Mouse (Mus musculus) G1E (cell line): ENCODE results near the gene Il31. TPM values are rescaled to one million over a fixed set of nuclear protein-coding genes. Genes with fewer than 3 reads are reported as not detected.

Source experiments
- ATAC-seq: 2 replicates; pipeline ENCODE4 v1.8.0; 2016; ENCODE audit warnings: mild to moderate bottlenecking; ENCODE audit not compliant: insufficient number of reproducible peaks, poor library complexity, low FRiP score, severe bottlenecking; ENCODE audit errors: extremely low read depth
- DNase-seq: peaks from one replicate; pipeline ENCODE4 v3.0.0; 2012; ENCODE audit warnings: low spot score
- H3K27me3 ChIP-seq: 2 replicates; pipeline ENCODE4 v1.6.1; 2012; ENCODE audit warnings: mild to moderate bottlenecking, low read length, inconsistent platforms; ENCODE audit not compliant: insufficient read depth
- H3K36me3 ChIP-seq: replicated peaks from 2 replicates; pipeline ENCODE3; 2012; ENCODE audit warnings: mild to moderate bottlenecking, inconsistent platforms
- H3K4me1 ChIP-seq: 2 replicates; pipeline ENCODE4 v1.6.1; 2012; ENCODE audit warnings: low read depth, low read length, inconsistent platforms, mixed read lengths; ENCODE audit not compliant: insufficient read depth
- H3K4me3 ChIP-seq: 2 replicates; pipeline ENCODE4 v1.5.1; 2012; ENCODE audit warnings: low read depth, mild to moderate bottlenecking, inconsistent platforms, low read length, moderate library complexity, mixed read lengths
- H3K9me3 ChIP-seq: replicated peaks from 2 replicates; pipeline ENCODE4 v1.6.1; 2012; ENCODE audit warnings: inconsistent platforms
- CTCF ChIP-seq: IDR thresholded peaks from 2 replicates; pipeline ENCODE4 v1.5.1; 2012; ENCODE audit warnings: low read depth, low read length, inconsistent platforms, mixed read lengths
- GATA1 ChIP-seq: IDR thresholded peaks from 2 replicates; pipeline ENCODE4 v1.6.1; 2012; ENCODE audit warnings: borderline replicate concordance, low read length, inconsistent platforms, mixed read lengths
- GATA2 ChIP-seq: IDR thresholded peaks from 2 replicates; pipeline ENCODE4 v1.6.1; 2012; ENCODE audit warnings: low read depth, low read length, inconsistent platforms, borderline replicate concordance
- POLR2AphosphoS5 ChIP-seq: IDR thresholded peaks from 2 replicates; pipeline ENCODE4 v1.6.1; 2012; ENCODE audit warnings: low read depth, low read length, inconsistent platforms; ENCODE audit not compliant: insufficient replicate concordance
- TAL1 ChIP-seq: conservative IDR thresholded peaks from 2 replicates; pipeline ENCODE4 v1.6.1; 2012; ENCODE audit warnings: low read depth, low read length, inconsistent platforms, mixed read lengths
- polyA plus RNA-seq: library from polyadenylated mRNA; stranded (reverse); fragments of >175 nt; gene quantifications from 2 replicates; pipeline ENCODE4 v1.2.3, GENCODE M21; 2012
- total RNA-seq, 2 experiments: library from RNA; stranded (forward) in 1 of 2; stranded (reverse) in 1 of 2; fragments of 200-1000 nt in 1 of 2; fragments of >200 nt in 1 of 2; fragmentation: Nextera tagmentation in 1 of 2; gene quantifications; 2 replicates each; pipeline ENCODE4 v1.2.3; 2014 to 2017

The Il31 gene
- total and polyA plus RNA-seq, 3 experiments = not detected

DNA sequence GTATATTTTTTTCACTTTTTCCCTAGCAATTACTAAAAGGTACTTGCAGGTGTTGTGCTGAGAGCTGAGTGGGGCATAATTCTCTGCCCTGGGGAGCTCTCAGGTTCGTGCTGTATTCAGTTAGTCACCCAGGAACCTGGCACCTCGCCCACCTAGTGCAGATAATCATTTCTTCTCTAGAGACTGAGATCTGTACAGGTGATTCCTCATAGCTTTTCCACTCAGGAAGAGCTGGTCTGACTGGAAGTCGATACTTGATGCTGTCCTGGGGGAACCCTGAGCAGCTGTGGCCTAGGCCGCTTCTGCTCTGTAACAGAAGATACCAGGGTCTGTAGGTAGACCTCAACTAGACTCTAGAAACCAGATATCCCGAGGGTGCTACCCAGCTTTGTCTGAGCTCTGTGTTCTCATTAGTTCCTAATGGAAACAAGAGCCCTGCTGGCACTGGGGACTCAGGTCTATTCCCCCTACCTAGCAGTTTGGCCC lies 44.4 kb downstream of the Il31 start:
- peaks cover 93% of the 10 kb centered on the region for H3K36me3 ChIP-seq
- TF ChIP-seq GATA2 (no peak), POLR2AphosphoS5 (no peak), CTCF (no peak), TAL1 (no peak), GATA1 (no peak)
- no peak for ATAC-seq
- no peaks in the 10 kb centered on the region for H3K27me3 ChIP-seq
- H3K4me1 ChIP-seq = no peaks in the 10 kb centered on the region
- H3K9me3 ChIP-seq = no peaks in the 10 kb centered on the region
- H3K4me3 ChIP-seq = no peak overlapping the region
- no peak for DNase-seq

DNA sequence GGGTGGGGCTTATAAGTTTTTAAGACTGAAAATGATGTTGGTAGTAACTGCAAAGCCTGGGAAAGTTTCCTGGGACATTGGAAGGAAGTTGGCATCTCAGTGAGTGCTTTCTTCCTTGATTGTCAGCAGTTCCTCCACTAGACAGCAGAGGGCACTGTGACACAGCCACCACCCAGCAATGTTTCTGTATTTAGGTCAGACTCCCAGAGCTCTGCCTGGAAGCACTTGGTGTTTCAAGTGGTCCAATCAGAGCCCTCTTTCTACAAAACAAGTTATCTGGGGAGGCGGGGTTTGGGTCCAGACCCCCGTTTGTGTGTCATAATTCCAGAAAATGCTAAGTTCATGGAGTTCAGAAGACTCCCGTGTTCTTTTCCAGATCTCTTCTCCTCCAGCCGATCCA lies 45.2 kb downstream of the Il31 start:
- H3K4me3 ChIP-seq = no peak overlapping the region
- H3K36me3 ChIP-seq = peaks cover 91% of the 10 kb centered on the region
- H3K4me1 ChIP-seq = no peaks in the 10 kb centered on the region
- no peaks in the 10 kb centered on the region for H3K27me3 ChIP-seq
- ATAC-seq (no peak), DNase-seq (peak; percentile 52)
- TF ChIP-seq CTCF = peak; percentile 85
- no peak for TF ChIP-seq GATA2
- no peaks in the 10 kb centered on the region for H3K9me3 ChIP-seq

DNA sequence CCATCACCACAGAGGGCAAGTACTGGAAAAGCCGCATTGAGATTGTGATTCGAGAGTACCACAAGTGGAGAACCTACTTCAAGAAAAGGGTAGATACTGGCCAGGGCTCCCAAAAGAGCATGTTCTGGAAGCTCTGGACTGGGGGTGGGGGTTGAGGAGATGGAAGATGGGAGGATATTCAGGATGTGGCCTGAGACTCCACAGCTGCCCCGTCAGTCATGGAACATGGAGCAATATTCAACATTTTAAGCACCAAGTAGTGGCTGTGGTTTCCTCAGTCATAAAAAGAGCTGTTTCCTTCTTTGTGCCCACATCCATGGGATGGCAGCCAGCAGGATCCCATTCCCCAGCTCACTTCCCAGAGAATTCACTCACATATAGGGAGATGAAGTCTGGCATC lies 47.0 kb downstream of the Il31 start:
- TF ChIP-seq GATA2 (no peak), POLR2AphosphoS5 (no peak), CTCF (no peak), TAL1 (no peak), GATA1 (no peak)
- ATAC-seq (no peak), DNase-seq (no peak)
- H3K27me3 ChIP-seq = no peaks in the 10 kb centered on the region
- H3K9me3 ChIP-seq = no peaks in the 10 kb centered on the region
- peaks cover 88% of the 10 kb centered on the region for H3K36me3 ChIP-seq
- no peak overlapping the region for H3K4me3 ChIP-seq
- no peaks in the 10 kb centered on the region for H3K4me1 ChIP-seq

DNA sequence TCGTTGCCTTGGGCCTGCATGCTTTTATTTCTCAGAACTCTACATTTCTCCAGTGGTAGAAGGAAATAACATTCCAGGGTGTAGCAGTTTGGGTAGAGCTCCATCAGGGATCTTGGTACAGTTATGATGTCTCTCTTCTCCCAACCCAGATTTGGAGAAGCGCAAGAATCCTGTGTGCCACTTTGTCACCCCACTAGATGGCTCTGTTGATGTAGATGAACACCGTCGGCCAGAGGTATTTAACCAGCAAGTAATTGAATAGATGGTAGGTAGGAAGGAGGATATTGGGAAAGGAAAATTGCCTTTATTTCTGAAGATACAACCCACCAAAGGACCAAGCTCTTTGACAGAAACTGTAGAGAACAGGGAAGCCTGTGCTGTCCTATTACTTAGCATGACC lies 48.6 kb downstream of the Il31 start:
- Histone ChIP-seq H3K4me3 (no peak overlapping the region), H3K9me3 (no peaks in the 10 kb centered on the region), H3K36me3 (peaks cover 80% of the 10 kb centered on the region), H3K27me3 (no peaks in the 10 kb centered on the region), H3K4me1 (peaks cover 9% of the 10 kb centered on the region)
- TF ChIP-seq POLR2AphosphoS5 (no peak), TAL1 (no peak), GATA2 (no peak), CTCF (no peak), GATA1 (no peak)
- ATAC-seq = no peak
- DNase-seq = no peak

DNA sequence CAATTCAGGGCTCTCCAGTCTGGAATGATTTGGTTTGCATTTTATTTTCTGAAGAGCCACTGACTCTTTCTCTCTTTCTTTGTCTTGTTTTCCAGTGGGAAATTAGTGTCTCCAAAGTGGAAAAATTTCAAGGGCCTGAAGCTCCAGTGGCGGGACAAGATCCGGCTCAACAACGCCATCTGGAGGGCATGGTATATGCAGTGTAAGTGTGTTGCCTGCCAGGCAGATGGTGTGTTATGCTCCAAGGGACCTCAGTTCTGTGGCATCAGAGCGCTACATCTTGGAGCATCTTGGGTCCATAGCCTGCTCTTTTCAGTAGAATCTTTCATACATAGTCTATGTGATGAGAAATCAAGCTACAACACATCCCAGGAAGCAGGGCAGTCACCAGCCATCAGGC lies 49.3 kb downstream of the Il31 start:
- Histone ChIP-seq H3K4me1 (peaks cover 9% of the 10 kb centered on the region), H3K9me3 (no peaks in the 10 kb centered on the region), H3K4me3 (no peak overlapping the region), H3K27me3 (no peaks in the 10 kb centered on the region), H3K36me3 (peaks cover 73% of the 10 kb centered on the region)
- ATAC-seq = no peak
- DNase-seq = no peak
- no peak for TF ChIP-seq GATA2
- TF ChIP-seq TAL1 = no peak
- TF ChIP-seq GATA1 = no peak
- TF ChIP-seq CTCF = no peak
- TF ChIP-seq POLR2AphosphoS5 = no peak

DNA sequence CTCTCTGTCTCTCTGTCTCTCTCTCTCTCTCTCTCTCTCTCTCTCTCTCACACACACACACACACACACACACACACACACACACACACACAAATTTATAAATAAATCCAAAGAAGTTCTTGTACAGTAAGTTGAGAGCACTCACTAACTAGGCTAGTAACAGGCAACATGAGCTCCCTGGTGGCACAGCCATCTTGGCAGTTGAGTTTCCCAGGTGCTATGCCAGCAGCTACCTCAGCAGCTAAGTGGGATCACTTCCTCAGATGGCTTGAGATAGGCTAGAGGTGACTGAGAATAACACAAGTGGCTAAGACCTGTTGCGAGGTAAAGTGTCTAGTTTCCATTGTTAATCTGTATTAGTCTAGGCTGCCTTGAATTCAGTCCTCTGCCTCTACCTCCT lies 50.0 kb downstream of the Il31 start:
- Histone ChIP-seq H3K9me3 (no peaks in the 10 kb centered on the region), H3K27me3 (no peaks in the 10 kb centered on the region), H3K4me3 (no peak overlapping the region), H3K36me3 (peaks cover 67% of the 10 kb centered on the region), H3K4me1 (peaks cover 9% of the 10 kb centered on the region)
- TF ChIP-seq GATA1 = no peak
- no peak for TF ChIP-seq TAL1
- no peak for TF ChIP-seq CTCF
- no peak for TF ChIP-seq POLR2AphosphoS5
- no peak for TF ChIP-seq GATA2
- no peak for ATAC-seq
- no peak for DNase-seq

DNA sequence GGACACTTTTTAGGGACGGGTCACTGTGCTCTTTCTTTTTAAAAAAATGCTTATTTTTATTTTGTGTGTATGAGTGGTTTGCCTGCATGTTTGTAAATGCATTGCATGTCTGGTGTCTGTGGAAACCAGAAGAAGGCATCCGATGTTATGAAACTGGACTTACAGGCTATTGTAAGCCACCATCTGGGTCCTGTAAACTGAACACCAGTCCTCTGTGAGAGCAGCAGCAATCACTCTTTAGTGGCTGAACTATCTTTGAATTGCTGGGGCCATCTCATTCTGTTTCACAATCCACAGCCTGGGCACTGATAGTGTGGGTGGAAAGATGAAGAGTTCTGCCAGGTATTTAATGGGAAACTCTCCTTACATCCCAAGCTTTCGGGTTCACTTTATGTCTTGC lies 50.9 kb downstream of the Il31 start:
- Histone ChIP-seq H3K27me3 (no peaks in the 10 kb centered on the region), H3K36me3 (peaks cover 59% of the 10 kb centered on the region), H3K4me1 (peaks cover 9% of the 10 kb centered on the region), H3K9me3 (no peaks in the 10 kb centered on the region), H3K4me3 (no peak overlapping the region)
- ATAC-seq = no peak
- no peak for DNase-seq
- TF ChIP-seq TAL1 = no peak
- no peak for TF ChIP-seq GATA1
- TF ChIP-seq GATA2 = no peak
- TF ChIP-seq POLR2AphosphoS5 = no peak
- no peak for TF ChIP-seq CTCF
